Mouse (Mus musculus) testis, adult 2 months (tissue): ENCODE data around the gene Tmem269. TPM values are rescaled to one million over a fixed set of nuclear protein-coding genes. Genes with fewer than 3 reads are reported as not detected.

ENCODE experiments used
- H3K27ac ChIP-seq: fragments of 200-500 bp; 2 replicates; pipeline ENCODE4 v1.5.1; 2012; ENCODE audit warnings: low read depth, low read length; ENCODE audit not compliant: control insufficient read depth, insufficient read depth
- H3K27me3 ChIP-seq: fragments of 200-500 bp; 2 replicates; pipeline ENCODE4 v1.6.1; 2012; ENCODE audit warnings: mild to moderate bottlenecking, low read length, moderate library complexity; ENCODE audit not compliant: control insufficient read depth, insufficient read depth
- H3K36me3 ChIP-seq: fragments of 200-500 bp; 2 replicates; pipeline ENCODE4 v1.6.1; 2012; ENCODE audit warnings: mild to moderate bottlenecking, low read length; ENCODE audit not compliant: control insufficient read depth, insufficient read depth
- H3K4me1 ChIP-seq: fragments of 200-500 bp; 2 replicates; pipeline ENCODE4 v1.6.1; 2012; ENCODE audit warnings: low read length; ENCODE audit not compliant: control insufficient read depth, insufficient read depth
- H3K4me3 ChIP-seq: fragments of 200-500 bp; 2 replicates; pipeline ENCODE4 v1.5.1; 2012; ENCODE audit warnings: low read depth, mild to moderate bottlenecking, low read length, moderate library complexity, mixed read lengths; ENCODE audit not compliant: control insufficient read depth
- CTCF ChIP-seq: fragments of 200-500 bp; IDR thresholded peaks from 2 replicates; pipeline ENCODE4 v1.5.1; 2012; ENCODE audit warnings: low read depth, mild to moderate bottlenecking, inconsistent platforms, low read length, moderate library complexity; ENCODE audit not compliant: control insufficient read depth, insufficient read depth, insufficient replicate concordance
- POLR2A ChIP-seq: fragments of 200-500 bp; IDR thresholded peaks from 2 replicates; pipeline ENCODE4 v1.6.1; 2012; ENCODE audit warnings: low read depth, mild to moderate bottlenecking, inconsistent platforms, low read length, moderate library complexity; ENCODE audit not compliant: control insufficient read depth
- polyA plus RNA-seq: library from polyadenylated mRNA; depleted of rRNA; stranded (reverse); fragments of >200 nt; gene quantifications from 2 replicates; pipeline ENCODE4 v1.2.3, GENCODE M21; 2012

The Tmem269 gene
- polyA plus RNA-seq, 1 experiment: 136 TPM

- H3K27ac ChIP-seq: peak overlapping the region; percentile 53; the same call in 1 of the 2 replicates
- H3K27me3 ChIP-seq: no peaks in the 10 kb centered on the region
- TF ChIP-seq POLR2A: no peak
- no peak for TF ChIP-seq CTCF
- H3K36me3 ChIP-seq: no peaks in the 10 kb centered on the region
- peaks cover 7% of the 10 kb centered on the region for H3K4me1 ChIP-seq
- peak overlapping the region; percentile 87 for H3K4me3 ChIP-seq
These were observed 15.4 kb upstream of the Tmem269 start for GRCm38 (mm10) chr4:119233256-119233901.

DNA sequence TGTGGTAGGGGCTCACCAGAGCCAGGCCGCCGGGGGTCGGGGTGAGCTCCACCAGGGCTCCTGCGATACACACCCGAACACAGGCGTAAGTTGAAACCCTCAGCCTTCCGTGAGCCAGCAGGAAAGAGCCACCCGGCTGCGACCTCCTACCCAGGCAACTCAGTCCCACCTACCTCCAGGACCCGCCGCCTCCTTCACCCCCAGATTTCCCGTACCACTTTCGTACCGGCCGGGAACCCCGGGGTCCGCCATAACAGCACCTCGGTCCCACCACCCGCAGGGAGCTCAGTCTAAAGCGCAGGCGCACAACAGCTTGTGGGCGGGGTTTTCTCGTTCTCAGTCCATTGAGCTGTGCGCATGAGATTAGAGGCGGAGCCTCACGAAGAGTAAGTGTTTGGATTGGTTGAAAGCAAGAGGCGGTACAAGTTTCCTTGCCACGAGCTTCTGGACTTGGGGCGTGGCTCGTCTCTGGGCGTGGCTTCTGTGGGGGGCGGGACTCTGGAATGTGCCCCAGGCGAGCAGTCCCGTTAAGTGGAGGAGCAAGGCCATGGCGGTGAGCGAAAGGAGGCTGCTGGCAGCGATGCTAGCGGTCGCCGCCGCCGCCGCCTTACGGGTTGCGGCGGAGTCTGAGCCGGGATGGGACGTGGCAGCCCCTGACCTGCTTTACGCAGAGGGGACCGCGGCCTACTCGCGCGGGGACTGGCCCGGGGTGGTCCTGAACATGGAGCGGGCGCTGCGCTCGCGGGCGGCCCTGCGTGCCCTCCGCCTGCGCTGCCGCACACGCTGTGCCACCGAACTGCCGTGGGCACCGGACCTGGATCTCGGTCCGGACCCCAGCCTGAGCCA lies 14.6 kb upstream of the Tmem269 start, which contains the start of the genes AU022252 and P3h1:
TSS of gene AU022252 (minus strand) at position 303 of the 846 bp plus-strand sequence.
TSS of gene P3h1 (plus strand) at position 506 of the 846 bp plus-strand sequence.
- H3K4me1 ChIP-seq: peaks cover 7% of the 10 kb centered on the region
- no peaks in the 10 kb centered on the region for H3K27me3 ChIP-seq
- TF ChIP-seq POLR2A (peak; percentile 90), CTCF (no peak)
- H3K27ac ChIP-seq: peak within 1 kb of the TSS; percentile 53
- no peaks in the 10 kb centered on the region for H3K36me3 ChIP-seq
- peak within 1 kb of the TSS; percentile 87 for H3K4me3 ChIP-seq

DNA sequence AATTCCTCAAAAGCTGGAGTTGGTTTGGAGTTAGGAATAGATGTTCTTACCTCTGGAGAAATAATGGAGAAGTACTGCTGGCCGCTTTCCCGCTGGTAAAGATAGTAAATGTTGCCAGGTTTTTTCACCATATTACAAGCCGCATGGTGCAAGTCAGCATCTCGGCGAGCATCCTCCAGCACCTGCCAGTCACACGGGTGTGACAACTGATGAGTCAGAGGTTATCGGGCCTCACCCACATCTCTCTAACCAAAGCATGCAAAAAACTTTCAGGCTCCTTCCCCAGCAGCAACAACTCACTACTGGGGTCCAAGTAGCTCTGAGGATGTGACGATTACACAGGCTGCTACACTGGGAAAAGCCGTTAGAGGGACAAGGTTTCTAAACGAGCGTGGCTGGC lies 8.7 kb upstream of the Tmem269 start:
- H3K4me1 ChIP-seq: no peaks in the 10 kb centered on the region
- peaks cover 3% of the 10 kb centered on the region for H3K36me3 ChIP-seq
- no peaks in the 10 kb centered on the region for H3K27me3 ChIP-seq
- no peak overlapping the region for H3K27ac ChIP-seq
- no peak overlapping the region for H3K4me3 ChIP-seq
- TF ChIP-seq POLR2A: no peak

DNA sequence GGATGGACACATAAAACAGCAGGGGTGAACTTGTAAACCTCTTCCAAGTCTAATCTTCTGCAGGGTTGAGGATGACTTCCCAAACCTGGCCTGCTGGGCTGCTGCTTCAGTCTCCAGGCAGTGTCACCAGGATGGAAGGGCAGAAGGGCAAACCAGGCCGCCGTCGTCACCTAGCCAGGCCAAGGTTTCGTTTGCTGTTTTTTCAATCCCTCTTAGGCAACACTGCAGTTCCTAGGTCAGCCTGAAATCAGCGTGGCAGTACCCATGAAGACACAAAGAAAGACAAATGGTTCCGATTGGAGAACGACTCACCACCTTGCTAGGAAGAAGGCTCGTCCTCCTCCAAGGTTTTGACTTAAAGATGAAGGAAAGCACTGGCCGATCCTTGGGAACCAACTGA lies 7.7 kb upstream of the Tmem269 start:
- H3K36me3 ChIP-seq: peaks cover 3% of the 10 kb centered on the region
- H3K4me3 ChIP-seq: no peak overlapping the region
- no peaks in the 10 kb centered on the region for H3K27me3 ChIP-seq
- no peak overlapping the region for H3K27ac ChIP-seq
- no peaks in the 10 kb centered on the region for H3K4me1 ChIP-seq
- TF ChIP-seq POLR2A (no peak), CTCF (no peak)

- peaks cover 3% of the 10 kb centered on the region for H3K36me3 ChIP-seq
These were observed 6.5 kb upstream of the Tmem269 start for GRCm38 (mm10) chr4:119224534-119224933.

GRCm38 (mm10) chr4:119223696-119224095 lies 5.7 kb upstream of the Tmem269 start:
- H3K27me3 ChIP-seq: no peaks in the 10 kb centered on the region
- no peak overlapping the region for H3K27ac ChIP-seq
- no peak overlapping the region for H3K4me3 ChIP-seq
- peaks cover 3% of the 10 kb centered on the region for H3K36me3 ChIP-seq
- no peak for TF ChIP-seq POLR2A
- TF ChIP-seq CTCF: peak; percentile 52; the same call in 1 of the 2 replicates
- H3K4me1 ChIP-seq: no peaks in the 10 kb centered on the region

More at GRCm38 (mm10) chr4:119224534-119224933, 6.5 kb upstream of the Tmem269 start:
- Histone ChIP-seq H3K4me3 (no peak overlapping the region), H3K27me3 (no peaks in the 10 kb centered on the region), H3K4me1 (no peaks in the 10 kb centered on the region), H3K27ac (no peak overlapping the region)
- TF ChIP-seq POLR2A (no peak), CTCF (no peak)

GRCm38 (mm10) chr4:119216667-119217066 lies 1.4 kb downstream of the Tmem269 start:
- H3K4me3 ChIP-seq: peak overlapping the region; percentile 79
- H3K4me1 ChIP-seq: peaks cover 3% of the 10 kb centered on the region; the same call in 1 of the 2 replicates
- no peaks in the 10 kb centered on the region; the same call in 1 of the 2 replicates for H3K36me3 ChIP-seq
- no peak overlapping the region for H3K27ac ChIP-seq
- no peaks in the 10 kb centered on the region for H3K27me3 ChIP-seq
- TF ChIP-seq CTCF: no peak
- TF ChIP-seq POLR2A: no peak
